Comparison of ENCODE assay signal across 9 mouse cellular contexts in the genomic region with DNA sequence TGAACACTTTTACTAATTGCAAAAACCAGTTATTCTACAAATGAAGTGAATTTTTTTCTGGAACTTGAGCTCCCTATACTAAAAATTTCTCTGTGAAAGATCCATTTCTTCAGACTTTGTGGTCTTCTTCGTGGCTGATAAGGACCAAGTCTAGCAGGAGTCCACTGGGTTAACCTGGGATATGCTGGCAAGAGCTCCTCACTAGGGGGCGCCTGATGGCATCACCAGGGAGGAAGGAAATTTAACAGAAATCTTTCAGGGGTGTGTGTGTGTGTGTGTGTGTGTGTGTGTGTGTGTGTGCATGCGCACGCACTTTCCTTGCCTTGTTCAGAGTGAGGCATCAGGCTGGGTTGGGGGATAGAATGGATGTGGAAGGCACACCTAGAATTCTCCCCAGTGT. TPM values are rescaled to one million over a fixed set of nuclear protein-coding genes. Genes with fewer than 3 reads are reported as not detected.
DNase-seq lines count a peak whose midpoint lies in the region; ATAC-seq lines count a peak whose summit lies in the region.
"Had no signal": no experiment of that assay in that cellular context is flagged by ENCODE, and none has a peak within 500 bp of the region (broad histone marks: within the 10 kb centered on the region; RNA-seq: fewer than 3 reads in every experiment).

No protein-coding gene starts in this region.

- no peak overlapping the region for H3K9ac ChIP-seq in heart, embryonic 11.5 days (ENCODE audit: low read depth, low read length)
- H3K9ac ChIP-seq: embryonic facial prominence, embryonic 12.5 days had no signal

- no peak overlapping the region for H3K4me2 ChIP-seq in heart, embryonic 11.5 days
- H3K4me2 ChIP-seq: embryonic facial prominence, embryonic 12.5 days had no signal

- no peaks in the 10 kb centered on the region for H3K27me3 ChIP-seq in heart, embryonic 11.5 days (ENCODE audit: control insufficient read depth, insufficient read depth, low read length)
- H3K27me3 ChIP-seq in embryonic facial prominence, embryonic 10.5 days (replicated peaks; ENCODE audit: low read depth, poor library complexity, severe bottlenecking): no peaks in the 10 kb centered on the region
- H3K27me3 ChIP-seq: embryonic facial prominence, embryonic 12.5 days had no signal

- H3K4me3 ChIP-seq in heart, embryonic 11.5 days (ENCODE audit: low read depth, low read length): no peak overlapping the region
- no peak overlapping the region for H3K4me3 ChIP-seq in embryonic facial prominence, embryonic 10.5 days
- H3K4me3 ChIP-seq: embryonic facial prominence, embryonic 12.5 days had no signal

- no peaks in the 10 kb centered on the region for H3K9me3 ChIP-seq in heart, embryonic 11.5 days (replicated peaks; ENCODE audit: control insufficient read depth, low read length)
- H3K9me3 ChIP-seq in embryonic facial prominence, embryonic 10.5 days: no peaks in the 10 kb centered on the region
- H3K9me3 ChIP-seq: embryonic facial prominence, embryonic 12.5 days had no signal

- no peaks in the 10 kb centered on the region for H3K4me1 ChIP-seq in heart, embryonic 11.5 days (ENCODE audit: control insufficient read depth, insufficient read depth, low read length)
- no peaks in the 10 kb centered on the region for H3K4me1 ChIP-seq in embryonic facial prominence, embryonic 10.5 days
- H3K4me1 ChIP-seq: embryonic facial prominence, embryonic 12.5 days had no signal

- WGBS in heart, embryonic 11.5 days (ENCODE audit: insufficient replicate concordance): 60% methylated on average over 4 of the region's 4 CpGs
- 66% methylated on average over 4 of the region's 4 CpGs for WGBS in embryonic facial prominence, embryonic 10.5 days

- no peaks in the 10 kb centered on the region for H3K36me3 ChIP-seq in heart, embryonic 11.5 days (ENCODE audit: control insufficient read depth, insufficient read depth, low read length)
- H3K36me3 ChIP-seq in embryonic facial prominence, embryonic 10.5 days (replicated peaks): no peaks in the 10 kb centered on the region
- H3K36me3 ChIP-seq: embryonic facial prominence, embryonic 12.5 days had no signal

- ATAC-seq in heart, embryonic 11.5 days (replicated peaks; ENCODE audit: insufficient number of reproducible peaks, low FRiP score, low TSS enrichment): no peak

- peak; percentile 10 to 17 for DNase-seq in heart, postnatal 10 days
- peak; percentile 8 for DNase-seq in 3T3-L1 (ENCODE audit: low read depth, low spot score)
- DNase-seq in ES-CJ7 (ENCODE audit: low read depth, low spot score): peak; percentile 28
- DNase-seq in heart, postnatal 36 days: peak; percentile 19 to 23
- peak; percentile 33 to 65 for DNase-seq in natural killer cell, adult 2 months (ENCODE audit: low spot score in 2 of 2)
- no peak for DNase-seq in Muller cell, postnatal 12 days (ENCODE audit: inconsistent ontology term)
- no peak for DNase-seq in embryonic facial prominence, embryonic 10.5 days (ENCODE audit: low spot score)

- intact Hi-C loops in heart, postnatal 10 days (cut with DNase I): no loop called here
- intact Hi-C loops in heart, postnatal 36 days (cut with DNase I): no loop called here

- no peak overlapping the region for H3K27ac ChIP-seq in heart, embryonic 11.5 days (ENCODE audit: low read depth, low read length)
- no peak overlapping the region for H3K27ac ChIP-seq in embryonic facial prominence, embryonic 10.5 days (replicated peaks)
- H3K27ac ChIP-seq: embryonic facial prominence, embryonic 12.5 days had no signal

RNA-seq across cellular contexts. Expression of a gene that starts 8.5 kb away (rescaled TPM):
- 10 to 100 TPM; 27.1 to 27.4 TPM for total RNA-seq in heart, postnatal 10 days (2021)
- polyA plus RNA-seq in heart, embryonic 11.5 days (2014; fragmentation: Nextera tagmentation; extraction: Ambion mirVana): 21.3 and 21.9 TPM in 2 replicates
- total RNA-seq in heart, postnatal 36 days (2021): 10 to 100 TPM; 27.7 to 30.8 TPM
- polyA plus RNA-seq in embryonic facial prominence, embryonic 10.5 days (2016; fragmentation: Nextera tagmentation; extraction: Ambion mirVana): 22.3 and 24.2 TPM in 2 replicates

Comparison
In these comparisons a context has a peak if more than half of its experiments do, and no peak if none do; other contexts are left out.
1. DNase-seq: peak in heart, postnatal 10 days (2 of 2), 3T3-L1 (single experiment), ES-CJ7 (single experiment), heart, postnatal 36 days (2 of 2) and natural killer cell, adult 2 months (2 of 2); none in Muller cell, postnatal 12 days (single experiment) and embryonic facial prominence, embryonic 10.5 days (single experiment).